Mouse (Mus musculus) olfactory bulb, adult 2 months (tissue): ENCODE results near the gene Man1a. TPM values are rescaled to one million over a fixed set of nuclear protein-coding genes. Genes with fewer than 3 reads are reported as not detected.

ENCODE experiments used
- H3K27ac ChIP-seq: fragments of 200-500 bp; 2 replicates; pipeline ENCODE4 v1.5.1; 2012; ENCODE audit warnings: low read depth, low read length; ENCODE audit not compliant: insufficient read depth
- H3K4me1 ChIP-seq: fragments of 200-500 bp; 2 replicates; pipeline ENCODE4 v1.6.1; 2012; ENCODE audit warnings: low read length; ENCODE audit not compliant: control insufficient read depth, insufficient read depth
- H3K4me3 ChIP-seq: fragments of 200-500 bp; 2 replicates; pipeline ENCODE4 v1.5.1; 2012; ENCODE audit warnings: mild to moderate bottlenecking, low read depth, low read length, moderate library complexity; ENCODE audit not compliant: insufficient read depth
- CTCF ChIP-seq: fragments of 200-500 bp; IDR thresholded peaks from 2 replicates; pipeline ENCODE4 v1.5.1; 2012; ENCODE audit warnings: low read depth, mild to moderate bottlenecking, low read length, moderate library complexity; ENCODE audit not compliant: insufficient read depth
- POLR2A ChIP-seq: fragments of 200-500 bp; IDR thresholded peaks from 2 replicates; pipeline ENCODE4 v1.6.1; 2012; ENCODE audit warnings: mild to moderate bottlenecking, low read depth, low read length, moderate library complexity; ENCODE audit not compliant: insufficient read depth
- WGBS: fragments of 180-500 bp; shearing (Covaris S2); methylation state at CpG from one replicate; pipeline ENCODE4 v1.1.7; 2018; 5-methylcytosine and 5-hydroxymethylcytosine counted together
- polyA plus RNA-seq: library from polyadenylated mRNA; stranded (reverse); fragments of >200 nt; gene quantifications from 2 replicates; pipeline ENCODE4 v1.2.4, GENCODE M21; 2012; ENCODE audit warnings: low replicate concordance; ENCODE audit not compliant: missing spikeins, insufficient read depth, insufficient read length

Man1a gene
- polyA plus RNA-seq, 1 experiment, result 100 TPM

- 95% methylated on average over 3 of the region's 3 CpGs for WGBS
- no peak for TF ChIP-seq POLR2A
- TF ChIP-seq CTCF, result no peak
- Histone ChIP-seq H3K4me3 (no peak overlapping the region), H3K4me1 (no peaks in the 10 kb centered on the region), H3K27ac (no peak overlapping the region)
These were observed 10.9 kb upstream of the Man1a start for GRCm38 (mm10) chr10:54087346-54087745.

- Histone ChIP-seq H3K4me3 (no peak overlapping the region), H3K4me1 (no peaks in the 10 kb centered on the region), H3K27ac (no peak overlapping the region)
- no peak for TF ChIP-seq POLR2A
- TF ChIP-seq CTCF, result no peak
- 88% methylated on average over 2 of the region's 2 CpGs for WGBS
These were observed 8.7 kb upstream of the Man1a start for GRCm38 (mm10) chr10:54085073-54085472.

DNA sequence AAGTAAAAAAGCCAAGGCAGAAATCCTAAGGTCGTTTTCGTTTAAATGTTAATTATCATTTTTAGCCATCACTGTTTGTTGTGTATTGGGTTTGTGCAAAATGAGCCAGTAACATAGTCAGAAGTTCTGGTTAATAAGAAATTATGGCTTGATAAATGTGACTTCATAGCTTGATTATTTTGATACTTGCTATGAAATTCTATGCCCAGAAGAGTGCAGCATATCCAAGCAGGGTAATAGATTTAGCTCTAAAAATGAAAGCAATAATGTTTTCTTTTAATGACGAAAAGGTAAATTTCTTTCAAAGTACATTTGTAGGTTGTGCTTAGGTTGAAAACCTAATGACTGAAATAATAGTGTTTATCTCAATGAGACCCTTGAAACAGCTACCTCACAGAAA, 596 bp upstream of the Man1a start:
- no peak for TF ChIP-seq POLR2A
- TF ChIP-seq CTCF, result no peak
- 39% methylated on average over 3 of the region's 3 CpGs for WGBS
- H3K4me1 ChIP-seq, result peaks cover 2% of the 10 kb centered on the region; the same call in 1 of the 2 replicates
- no peak overlapping the region for H3K4me3 ChIP-seq
- H3K27ac ChIP-seq, result no peak overlapping the region; the same call in 1 of the 2 replicates

DNA sequence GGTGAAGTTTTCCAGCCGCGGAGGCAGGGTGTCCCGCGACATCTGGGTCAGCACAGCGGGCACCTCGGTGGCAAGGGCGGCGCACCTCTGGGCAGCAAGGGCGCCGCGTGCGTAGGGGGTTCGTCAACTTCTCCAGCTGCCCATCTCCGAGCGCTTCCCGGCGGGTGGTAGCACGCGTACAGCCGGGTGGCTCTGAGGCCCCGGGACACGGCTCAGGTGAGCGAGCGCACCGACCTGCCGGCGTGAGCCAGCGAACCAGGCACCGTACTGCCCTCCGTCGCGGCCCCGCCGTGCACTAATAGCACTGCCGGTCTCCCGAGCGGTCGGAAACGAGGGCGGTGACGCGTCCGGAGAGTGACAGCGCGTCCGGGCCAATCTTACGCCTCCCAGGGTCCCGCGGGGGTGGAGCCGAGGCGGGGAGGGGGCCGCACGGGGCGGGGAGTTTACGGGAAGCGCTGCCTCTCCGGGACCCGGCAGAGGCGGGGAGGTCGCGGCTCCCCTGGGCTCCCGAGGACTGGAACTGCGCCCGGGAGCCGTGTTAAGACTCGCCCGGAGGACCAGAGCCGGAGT, 883 bp downstream of the Man1a start:
- Histone ChIP-seq H3K27ac (peak overlapping the region; percentile 10), H3K4me1 (peaks cover 2% of the 10 kb centered on the region; the same call in 1 of the 2 replicates), H3K4me3 (peak overlapping the region; percentile 92)
- under 1% methylated on average over 68 of the region's 68 CpGs for WGBS
- TF ChIP-seq CTCF (no peak), POLR2A (peak; percentile 81)

- Histone ChIP-seq H3K4me1 (peaks cover 2% of the 10 kb centered on the region; the same call in 1 of the 2 replicates), H3K4me3 (peak overlapping the region; percentile 92), H3K27ac (peak overlapping the region; percentile 46)
- 1% methylated on average over 72 of the region's 73 CpGs for WGBS
- 0 out of 2 replicates have a peak, but pooled peaks have one; percentile 29 for TF ChIP-seq POLR2A
- TF ChIP-seq CTCF, result no peak
These were observed 1.6 kb downstream of the Man1a start for GRCm38 (mm10) chr10:54074609-54075421.

GRCm38 (mm10) chr10:54074247-54074608, 2.2 kb downstream of the Man1a start:
- TF ChIP-seq POLR2A, result no peak
- no peak for TF ChIP-seq CTCF
- 4% methylated on average over 14 of the region's 14 CpGs for WGBS
- peaks cover 2% of the 10 kb centered on the region; the same call in 1 of the 2 replicates for H3K4me1 ChIP-seq
- H3K27ac ChIP-seq, result peak overlapping the region; percentile 46; the same call in 1 of the 2 replicates
- peak overlapping the region; percentile 92 for H3K4me3 ChIP-seq

GRCm38 (mm10) chr10:54073641-54074203, 2.7 kb downstream of the Man1a start:
- Histone ChIP-seq H3K4me3 (peak overlapping the region; percentile 92), H3K27ac (0 out of 2 replicates have a peak overlapping the region, but pooled peaks have one; percentile 4), H3K4me1 (peaks cover 2% of the 10 kb centered on the region; the same call in 1 of the 2 replicates)
- 58% methylated on average over 6 of the region's 6 CpGs for WGBS
- TF ChIP-seq CTCF (no peak), POLR2A (no peak)

GRCm38 (mm10) chr10:54072336-54072735, 4.1 kb downstream of the Man1a start:
- TF ChIP-seq POLR2A (no peak), CTCF (no peak)
- Histone ChIP-seq H3K27ac (no peak overlapping the region), H3K4me3 (no peak overlapping the region), H3K4me1 (peaks cover 2% of the 10 kb centered on the region; the same call in 1 of the 2 replicates)
- 66% methylated on average over 2 of the region's 2 CpGs for WGBS

GRCm38 (mm10) chr10:54070496-54070895, 5.9 kb downstream of the Man1a start:
- H3K4me3 ChIP-seq, result no peak overlapping the region
- H3K4me1 ChIP-seq, result no peaks in the 10 kb centered on the region; the same call in 1 of the 2 replicates
- 70% methylated on average over 5 of the region's 5 CpGs for WGBS
- TF ChIP-seq POLR2A (no peak), CTCF (no peak)
- H3K27ac ChIP-seq, result no peak overlapping the region
